ENCODE assay signal across 21 mouse cellular contexts in the genomic region with DNA sequence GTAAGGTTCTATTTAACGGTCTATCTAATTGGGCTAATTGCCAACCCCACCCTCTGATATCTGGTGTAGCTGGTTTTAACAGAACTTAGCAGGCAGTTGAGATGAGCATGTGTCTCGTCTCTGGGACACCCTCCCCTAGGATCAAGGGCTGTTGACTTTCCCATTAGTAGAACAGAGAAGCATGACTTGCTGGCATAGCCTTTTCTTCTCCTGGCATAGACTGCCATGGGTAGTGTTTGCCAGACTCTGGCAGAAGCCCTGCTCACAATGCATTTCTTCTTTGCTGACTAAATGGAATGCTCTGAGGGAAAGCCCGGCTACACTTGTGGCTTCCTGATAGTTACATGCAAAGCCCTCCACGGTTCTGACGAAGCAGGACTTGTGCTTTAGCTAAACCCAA. TPM values are rescaled to one million over a fixed set of nuclear protein-coding genes. Genes with fewer than 3 reads are reported as not detected.
A peak's percentile ranks its signal among the peaks of the same experiment; 100 is the strongest.
DNase-seq lines count a peak whose midpoint lies in the region; ATAC-seq lines count a peak whose summit lies in the region.
"Had no signal": no experiment of that assay in that cellular context is flagged by ENCODE, and none has a peak within 500 bp of the region (broad histone marks: within the 10 kb centered on the region; RNA-seq: fewer than 3 reads in every experiment).

No protein-coding gene starts in this region.

- H3K9ac ChIP-seq in hindbrain, embryonic 15.5 days = no peak overlapping the region
- H3K9ac ChIP-seq in hindbrain, embryonic 12.5 days = no peak overlapping the region
- no peak overlapping the region for H3K9ac ChIP-seq in neural tube, embryonic 14.5 days (replicated peaks; ENCODE audit: low read depth, low read length)
- H3K9ac ChIP-seq in midbrain, embryonic 16.5 days (ENCODE audit: low read depth, low read length) = no peak overlapping the region
- H3K9ac ChIP-seq: embryonic facial prominence, embryonic 13.5 days; heart, embryonic 12.5 days; lung, embryonic 14.5 days; midbrain, embryonic 12.5 days; neural tube, embryonic 12.5 days; stomach, embryonic 15.5 days had no signal

- H3K9me3 ChIP-seq in hindbrain, embryonic 15.5 days = no peaks in the 10 kb centered on the region
- no peaks in the 10 kb centered on the region for H3K9me3 ChIP-seq in hindbrain, embryonic 12.5 days (replicated peaks)
- H3K9me3 ChIP-seq in neural tube, embryonic 14.5 days (ENCODE audit: control insufficient read depth, low read length) = no peaks in the 10 kb centered on the region
- H3K9me3 ChIP-seq in midbrain, embryonic 16.5 days (replicated peaks; ENCODE audit: control insufficient read depth, low read length, poor library complexity, severe bottlenecking) = no peaks in the 10 kb centered on the region
- H3K9me3 ChIP-seq: embryonic facial prominence, embryonic 13.5 days; heart, embryonic 12.5 days; midbrain, embryonic 12.5 days; neural tube, embryonic 12.5 days; stomach, embryonic 15.5 days had no signal

- no peaks in the 10 kb centered on the region for H3K27me3 ChIP-seq in hindbrain, embryonic 15.5 days
- H3K27me3 ChIP-seq in hindbrain, embryonic 12.5 days = peaks cover 16% of the 10 kb centered on the region; the same call in 1 of the 2 replicates
- H3K27me3 ChIP-seq in neural tube, embryonic 14.5 days (ENCODE audit: control insufficient read depth, insufficient read depth, low read length) = no peaks in the 10 kb centered on the region
- no peaks in the 10 kb centered on the region for H3K27me3 ChIP-seq in midbrain, embryonic 16.5 days (ENCODE audit: control insufficient read depth, insufficient read depth, low read depth, low read length)
- H3K27me3 ChIP-seq: embryonic facial prominence, embryonic 13.5 days; heart, embryonic 12.5 days; stomach, embryonic 15.5 days had no signal

- ATAC-seq in hindbrain, embryonic 15.5 days (ENCODE audit: low FRiP score, low read depth) = peak; percentile 25; the same call in 1 of the 2 replicates
- ATAC-seq in hindbrain, embryonic 12.5 days (ENCODE audit: low FRiP score) = no peak
- peak; percentile 19; the same call in 1 of the 2 replicates for ATAC-seq in neural tube, embryonic 14.5 days (ENCODE audit: low read depth)
- no peak for ATAC-seq in midbrain, embryonic 16.5 days
- ATAC-seq: intestine, postnatal 0 days had no signal

- H3K36me3 ChIP-seq in hindbrain, embryonic 15.5 days = no peaks in the 10 kb centered on the region
- no peaks in the 10 kb centered on the region for H3K36me3 ChIP-seq in hindbrain, embryonic 12.5 days
- H3K36me3 ChIP-seq in neural tube, embryonic 14.5 days (ENCODE audit: control insufficient read depth, insufficient read depth, low read length) = no peaks in the 10 kb centered on the region
- no peaks in the 10 kb centered on the region for H3K36me3 ChIP-seq in midbrain, embryonic 16.5 days (ENCODE audit: control insufficient read depth, insufficient read depth, low read length)
- H3K36me3 ChIP-seq: embryonic facial prominence, embryonic 13.5 days; heart, embryonic 12.5 days; midbrain, embryonic 12.5 days; neural tube, embryonic 12.5 days; stomach, embryonic 15.5 days had no signal

- H3K4me2 ChIP-seq in hindbrain, embryonic 15.5 days = peak overlapping the region; percentile 23
- no peak overlapping the region for H3K4me2 ChIP-seq in hindbrain, embryonic 12.5 days (replicated peaks)
- no peak overlapping the region for H3K4me2 ChIP-seq in neural tube, embryonic 14.5 days (ENCODE audit: low read depth, low read length)
- H3K4me2 ChIP-seq in midbrain, embryonic 16.5 days (ENCODE audit: low read length) = peak overlapping the region; percentile 42
- H3K4me2 ChIP-seq: embryonic facial prominence, embryonic 13.5 days; heart, embryonic 12.5 days; lung, embryonic 14.5 days; midbrain, embryonic 12.5 days; neural tube, embryonic 12.5 days; stomach, embryonic 15.5 days had no signal

- peak; percentile 68 to 80 for DNase-seq in cerebellum, postnatal 14 days
- DNase-seq in cerebellum, adult 18-20 months = no peak
- DNase-seq in neural tube, embryonic 10.5 days (ENCODE audit: extremely low spot score, low spot score) = no peak
- DNase-seq in ovary, adult 18-20 months (ENCODE audit: low spot score) = no peak
- DNase-seq: cerebellum, adult 11-12 months; heart, postnatal 36 days; lung, embryonic 14.5 days; lung, postnatal 4 days; thymus, adult 2 months had no signal

- H3K4me1 ChIP-seq in hindbrain, embryonic 15.5 days (replicated peaks) = peaks cover 28% of the 10 kb centered on the region
- peaks cover 12% of the 10 kb centered on the region for H3K4me1 ChIP-seq in hindbrain, embryonic 12.5 days
- peaks cover 6% of the 10 kb centered on the region; the same call in 1 of the 2 replicates for H3K4me1 ChIP-seq in neural tube, embryonic 14.5 days (ENCODE audit: control insufficient read depth, insufficient read depth, low read length)
- peaks cover 18% of the 10 kb centered on the region for H3K4me1 ChIP-seq in midbrain, embryonic 16.5 days (ENCODE audit: control insufficient read depth, insufficient read depth, low read length)
- H3K4me1 ChIP-seq: embryonic facial prominence, embryonic 13.5 days; stomach, embryonic 15.5 days had no signal

- H3K27ac ChIP-seq in hindbrain, embryonic 15.5 days (replicated peaks) = no peak overlapping the region
- no peak overlapping the region for H3K27ac ChIP-seq in hindbrain, embryonic 12.5 days
- no peak overlapping the region for H3K27ac ChIP-seq in neural tube, embryonic 14.5 days (ENCODE audit: low read depth, low read length)
- H3K27ac ChIP-seq in midbrain, embryonic 16.5 days (ENCODE audit: low read length) = peak overlapping the region; percentile 28; the same call in 1 of the 2 replicates
- H3K27ac ChIP-seq: embryonic facial prominence, embryonic 13.5 days; layer of hippocampus, adult 2 months; midbrain, embryonic 12.5 days; neural tube, embryonic 12.5 days; stomach, embryonic 15.5 days had no signal

- WGBS in hindbrain, embryonic 15.5 days = 57% methylated on average over 5 of the region's 5 CpGs
- WGBS in hindbrain, embryonic 12.5 days = 83% methylated on average over 5 of the region's 5 CpGs
- WGBS in neural tube, embryonic 14.5 days = 77% methylated on average over 5 of the region's 5 CpGs
- WGBS in midbrain, embryonic 16.5 days = 65% methylated on average over 5 of the region's 5 CpGs

- H3K4me3 ChIP-seq in hindbrain, embryonic 15.5 days = no peak overlapping the region
- no peak overlapping the region for H3K4me3 ChIP-seq in hindbrain, embryonic 12.5 days
- H3K4me3 ChIP-seq in neural tube, embryonic 14.5 days (ENCODE audit: low read depth, low read length) = no peak overlapping the region
- H3K4me3 ChIP-seq in midbrain, embryonic 16.5 days (ENCODE audit: low read depth, low read length) = no peak overlapping the region
- H3K4me3 ChIP-seq: embryonic facial prominence, embryonic 13.5 days; heart, embryonic 12.5 days; layer of hippocampus, adult 2 months; midbrain, embryonic 12.5 days; neural tube, embryonic 12.5 days; stomach, embryonic 15.5 days had no signal

RNA-seq across cellular contexts. Expression of gene Myo16, which starts 45.6 kb away (rescaled TPM):
- polyA plus RNA-seq in hindbrain, embryonic 15.5 days (2015; fragmentation: Nextera tagmentation; extraction: Ambion mirVana) = 4.6 and 5.5 TPM in 2 replicates
- 3.7 and 4.3 TPM in 2 replicates for polyA plus RNA-seq in hindbrain, embryonic 12.5 days (2016; fragmentation: Nextera tagmentation; extraction: Ambion mirVana)
- 5.0 and 11.8 TPM in 2 replicates for polyA plus RNA-seq in neural tube, embryonic 14.5 days (2014; fragmentation: Nextera tagmentation; extraction: Ambion mirVana)
- 7.2 and 7.4 TPM in 2 replicates for polyA plus RNA-seq in midbrain, embryonic 16.5 days (2015; fragmentation: Nextera tagmentation; extraction: Ambion mirVana)
- polyA plus RNA-seq: intestine, postnatal 0 days; liver, adult 2 months had no signal

Comparison
In these comparisons a context has a peak if more than half of its experiments do, and no peak if none do; other contexts are left out.
1. DNase-seq: peak in cerebellum, postnatal 14 days (2 of 2); none in cerebellum, adult 18-20 months (0 of 2), neural tube, embryonic 10.5 days (single experiment) and ovary, adult 18-20 months (single experiment).
2. ATAC-seq: peak in hindbrain, embryonic 15.5 days (single experiment) and neural tube, embryonic 14.5 days (single experiment); none in hindbrain, embryonic 12.5 days (single experiment) and midbrain, embryonic 16.5 days (single experiment).
3. H3K4me2 ChIP-seq: peak in hindbrain, embryonic 15.5 days (single experiment) and midbrain, embryonic 16.5 days (single experiment); none in hindbrain, embryonic 12.5 days (single experiment) and neural tube, embryonic 14.5 days (single experiment).